Mouse (Mus musculus) lung, adult 18-20 months (tissue): ENCODE results near the gene Agpat2.

Experiments used
- DNase-seq, 2 experiments: peaks; one replicate each; pipeline ENCODE4 v3.0.0; 2022; ENCODE audit warnings: mixed read lengths in 2 of 2

The Agpat2 gene

GRCm38 (mm10) chr2:26594934-26595724, 9.1 kb downstream of the Agpat2 start:
- DNase-seq: no peak

- DNase-seq: no peak
Observed at GRCm38 (mm10) chr2:26594461-26594933, 9.7 kb downstream of the Agpat2 start.

GRCm38 (mm10) chr2:26594022-26594346, 10.2 kb downstream of the Agpat2 start:
- peak; percentile 66 to 80 for DNase-seq

- DNase-seq: no peak
Observed at GRCm38 (mm10) chr2:26593211-26594021, 10.8 kb downstream of the Agpat2 start.

- no peak for DNase-seq
Observed at GRCm38 (mm10) chr2:26591416-26591815, 12.8 kb downstream of the Agpat2 start.

GRCm38 (mm10) chr2:26590962-26591361, 13.3 kb downstream of the Agpat2 start:
- no peak for DNase-seq

- no peak for DNase-seq
Observed at GRCm38 (mm10) chr2:26590282-26590681, 13.9 kb downstream of the Agpat2 start.

GRCm38 (mm10) chr2:26589284-26589683, 14.9 kb downstream of the Agpat2 start:
- no peak for DNase-seq

- no peak for DNase-seq
Observed at GRCm38 (mm10) chr2:26588573-26588972, 15.6 kb downstream of the Agpat2 start.

- no peak for DNase-seq
Observed at GRCm38 (mm10) chr2:26587044-26587405, 17.2 kb downstream of the Agpat2 start.

- no peak for DNase-seq
Observed at GRCm38 (mm10) chr2:26586294-26587043, 17.7 kb downstream of the Agpat2 start, which contains the start of gene Gm20532. Gm20532 (plus strand) TSS chr2:26586639.

GRCm38 (mm10) chr2:26585713-26586112, 18.5 kb downstream of the Agpat2 start:
- DNase-seq: no peak

- peak; percentile 88 to 90 for DNase-seq
Observed at GRCm38 (mm10) chr2:26583640-26584039, 20.6 kb downstream of the Agpat2 start.

GRCm38 (mm10) chr2:26582741-26583140, 21.5 kb downstream of the Agpat2 start:
- peak in 1 of 2 experiments; percentile 63 for DNase-seq

- DNase-seq: peak in 1 of 2 experiments; percentile 76
Observed at GRCm38 (mm10) chr2:26582203-26582602, 22.0 kb downstream of the Agpat2 start.

- DNase-seq: no peak
Observed at GRCm38 (mm10) chr2:26580751-26581150, 23.5 kb downstream of the Agpat2 start.

GRCm38 (mm10) chr2:26579714-26580113, 24.5 kb downstream of the Agpat2 start, which contains the start of gene Egfl7:
Egfl7 (plus strand) TSS chr2:26580014.
- DNase-seq: no peak

GRCm38 (mm10) chr2:26578369-26578768, 25.8 kb downstream of the Agpat2 start:
- DNase-seq: peak; percentile 82 to 88

- no peak for DNase-seq
Observed at GRCm38 (mm10) chr2:26576462-26576861, 27.8 kb downstream of the Agpat2 start.

- peak; percentile 84 to 90 for DNase-seq
Observed at GRCm38 (mm10) chr2:26575865-26576264, 28.4 kb downstream of the Agpat2 start.

- no peak for DNase-seq
Observed at GRCm38 (mm10) chr2:26575378-26575777, 28.8 kb downstream of the Agpat2 start.

- DNase-seq: no peak
Observed at GRCm38 (mm10) chr2:26574862-26575261, 29.4 kb downstream of the Agpat2 start.

GRCm38 (mm10) chr2:26573807-26574206, 30.4 kb downstream of the Agpat2 start:
- DNase-seq: no peak
